Mouse (Mus musculus) frontal cortex, adult 2 months (tissue): ENCODE data around the gene Nars2. TPM values are rescaled to one million over a fixed set of nuclear protein-coding genes. Genes with fewer than 3 reads are reported as not detected.
"Not testable (repeated sequence)": the region's sequence is repeated elsewhere in the genome, so short reads cannot be mapped to it uniquely, and the experiment has no call there.

Source experiments
- DNase-seq, 2 experiments: peaks; one replicate each; pipeline ENCODE4 v3.0.0; 2022; ENCODE audit warnings: low spot score in 1 of 2; ENCODE audit errors: extremely low spot score in 1 of 2
- polyA plus RNA-seq: library from polyadenylated mRNA; depleted of rRNA; stranded (reverse); fragments of >200 nt; gene quantifications from 2 replicates; pipeline ENCODE4 v1.2.3, GENCODE M21; 2012; rRNA removed

Gene Nars2
- 9.7 and 10.1 TPM in 2 replicates for polyA plus RNA-seq

GRCm38 (mm10) chr7:96951281-96952051 lies at the start of gene Nars2:
Nars2 (plus strand) TSS chr7:96951505.
- DNase-seq, result peak; percentile 87 to 92

GRCm38 (mm10) chr7:96902183-96902582 lies 49.1 kb upstream of the Nars2 start:
- DNase-seq, result no peak

- peak in 1 of 2 experiments; percentile 25 for DNase-seq
Observed at GRCm38 (mm10) chr7:96903088-96903985, 48.0 kb upstream of the Nars2 start.

GRCm38 (mm10) chr7:96904442-96904841 lies 46.9 kb upstream of the Nars2 start:
- DNase-seq, result no peak

GRCm38 (mm10) chr7:96904936-96905335 lies 46.4 kb upstream of the Nars2 start:
- DNase-seq, result no peak

- no peak for DNase-seq
Observed at GRCm38 (mm10) chr7:96905422-96905821, 45.9 kb upstream of the Nars2 start.

DNA sequence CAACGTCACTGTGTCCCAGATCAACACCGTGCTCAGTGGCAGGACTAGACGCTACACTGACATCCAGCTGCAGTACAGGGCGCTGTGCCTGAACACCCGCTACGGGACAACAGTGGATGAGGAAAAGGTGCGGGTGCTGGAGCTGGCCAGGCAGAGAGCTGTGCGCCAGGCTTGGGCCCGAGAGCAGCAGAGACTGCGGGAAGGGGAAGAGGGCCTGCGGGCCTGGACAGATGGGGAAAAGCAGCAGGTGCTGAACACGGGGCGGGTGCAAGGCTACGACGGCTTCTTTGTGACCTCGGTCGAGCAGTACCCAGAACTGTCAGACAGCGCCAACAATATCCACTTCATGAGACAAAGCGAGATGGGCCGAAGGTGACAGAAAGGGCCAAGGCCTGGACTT lies 45.1 kb upstream of the Nars2 start:
- no peak for DNase-seq

GRCm38 (mm10) chr7:96907971-96908680 lies 43.2 kb upstream of the Nars2 start:
- no peak for DNase-seq

- no peak for DNase-seq
Observed at GRCm38 (mm10) chr7:96909856-96910255, 41.4 kb upstream of the Nars2 start.

DNA sequence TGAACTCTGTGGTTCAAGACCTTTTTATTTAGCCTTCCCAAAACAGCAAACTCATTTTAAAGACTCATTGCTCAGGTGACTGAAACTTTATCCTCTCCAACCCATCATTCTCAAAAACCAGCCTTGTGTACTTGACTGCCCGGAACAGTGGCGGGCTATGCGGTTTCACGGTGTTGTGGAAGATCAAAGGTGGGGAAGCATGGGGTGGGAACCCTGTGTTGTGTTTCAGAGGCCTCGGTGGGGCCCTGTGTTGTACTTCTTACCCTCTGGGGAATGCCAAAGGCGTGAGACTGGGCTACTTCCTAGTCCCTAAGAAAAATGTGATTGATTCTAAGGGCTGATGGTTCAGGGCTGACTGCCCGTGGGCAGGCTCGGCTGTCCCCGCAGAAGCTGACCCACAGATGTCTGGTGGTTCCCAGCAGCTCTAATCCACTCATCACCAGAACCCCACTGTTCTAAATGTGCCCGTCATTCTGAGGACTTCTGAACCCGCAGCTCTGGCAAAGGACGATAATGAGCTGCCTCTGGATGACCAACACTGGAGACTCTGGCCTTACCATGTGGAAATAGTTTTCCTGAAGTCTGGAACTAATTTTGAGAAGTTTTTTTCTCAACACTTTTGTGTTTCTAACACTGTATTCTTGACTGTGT lies 40.9 kb upstream of the Nars2 start:
- no peak for DNase-seq

- DNase-seq, result peak; percentile 78 to 93
Observed at GRCm38 (mm10) chr7:96914031-96914430, 37.3 kb upstream of the Nars2 start.

DNA sequence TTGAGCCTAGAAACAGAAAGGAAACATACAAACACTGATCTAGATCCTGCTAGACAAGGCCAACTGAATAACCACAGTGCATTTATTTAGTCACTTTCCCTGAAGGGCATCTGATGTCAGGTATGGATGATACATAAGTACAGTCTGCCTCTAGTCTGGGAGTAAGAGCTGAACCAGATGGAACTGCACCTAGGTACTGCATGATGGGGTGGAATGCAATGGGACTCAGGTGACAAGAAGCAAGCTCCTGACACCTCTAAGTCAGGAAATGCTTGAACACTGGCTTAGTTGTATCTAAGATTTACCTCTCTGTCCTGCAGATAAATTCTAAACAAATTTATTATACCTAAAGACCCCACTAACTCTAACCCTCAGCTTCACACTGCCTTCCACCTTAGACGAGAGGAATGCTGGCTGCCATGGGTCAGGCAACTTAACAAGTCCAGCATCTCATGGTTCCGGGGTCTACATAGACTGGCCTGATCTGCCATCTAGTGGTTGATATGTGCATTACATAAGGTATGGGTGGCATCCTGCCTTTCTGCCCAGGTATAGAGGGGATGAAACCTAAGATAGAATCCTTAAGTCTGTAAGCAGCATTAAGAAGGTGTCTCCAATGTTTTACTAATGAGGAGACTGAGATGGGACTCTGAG lies 35.7 kb upstream of the Nars2 start:
- DNase-seq, result peak in 1 of 2 experiments; percentile 88

DNA sequence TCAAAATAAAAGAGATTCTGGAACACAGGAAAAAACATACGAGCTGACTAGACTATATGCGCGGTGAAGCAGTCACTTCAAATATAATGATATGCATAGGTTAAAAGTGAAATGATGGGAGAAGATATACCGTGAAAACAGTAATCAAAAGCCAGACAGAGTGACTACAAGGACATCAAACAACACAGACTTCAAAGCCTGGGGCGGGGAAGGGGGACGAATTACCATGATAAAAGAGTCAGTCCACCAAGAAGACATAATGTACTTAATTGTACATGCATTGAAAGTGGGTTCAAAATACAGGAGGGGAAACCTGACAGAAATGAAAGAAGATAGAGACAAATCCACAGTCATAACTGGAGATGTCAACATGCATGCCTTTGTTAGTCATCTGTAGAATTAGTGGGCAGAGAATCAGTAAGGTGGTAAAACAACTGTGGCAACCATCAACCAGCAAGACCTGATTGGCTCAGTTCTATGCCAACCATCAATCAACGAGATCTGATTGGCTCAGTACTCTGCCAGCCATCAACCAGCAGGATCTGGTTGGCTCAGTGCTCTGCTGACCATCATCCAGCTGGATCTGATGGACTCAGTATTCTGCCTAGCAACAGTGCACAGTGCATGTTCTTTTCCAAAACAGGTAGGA lies 30.7 kb upstream of the Nars2 start:
- no peak for DNase-seq

- no peak for DNase-seq
Observed at GRCm38 (mm10) chr7:96922927-96923326, 28.4 kb upstream of the Nars2 start.

- no peak for DNase-seq
Observed at GRCm38 (mm10) chr7:96943715-96944377, 7.5 kb upstream of the Nars2 start.

- DNase-seq, result not testable (repeated sequence)
Observed at GRCm38 (mm10) chr7:96946501-96946900, 4.8 kb upstream of the Nars2 start.

DNA sequence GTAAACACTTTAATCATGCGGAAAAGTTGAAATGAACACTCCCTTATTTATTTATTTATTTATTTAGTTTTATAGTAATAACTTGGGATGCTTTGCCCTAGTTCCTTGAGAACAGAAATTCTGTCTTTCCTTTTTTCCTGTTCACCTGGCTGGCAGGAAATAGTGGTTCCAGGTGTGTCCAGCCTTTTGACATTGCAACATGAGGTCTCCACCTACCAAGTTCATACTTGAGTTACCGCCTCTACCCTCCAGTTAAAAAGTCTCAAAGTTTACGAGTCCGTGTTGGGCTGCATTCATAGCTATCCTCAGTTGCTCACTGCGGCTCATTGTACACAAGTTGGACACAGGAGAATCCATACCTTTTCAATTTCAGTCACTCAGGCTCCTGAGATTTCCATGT lies 789 bp downstream of the Nars2 start:
- DNase-seq, result no peak

DNA sequence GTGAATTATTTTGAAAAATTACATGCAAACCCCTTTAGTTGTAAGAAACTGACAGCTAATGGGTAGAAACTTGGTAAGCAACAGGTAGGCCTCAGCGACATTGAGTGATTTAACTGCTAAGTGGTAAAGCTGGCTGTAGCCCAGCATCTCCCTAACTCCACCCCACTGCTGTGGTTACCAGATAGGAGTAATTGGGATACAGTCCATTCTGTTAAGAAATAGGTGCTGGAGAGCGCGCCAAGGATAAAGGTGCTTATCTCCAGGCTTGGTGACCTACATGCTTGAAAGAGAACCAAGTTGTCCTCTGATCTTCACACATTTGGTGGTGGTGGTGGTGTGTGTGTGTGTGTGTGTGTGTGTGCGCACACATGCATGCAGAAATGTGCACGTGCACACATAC lies 7.9 kb downstream of the Nars2 start:
- no peak for DNase-seq

- no peak for DNase-seq
Observed at GRCm38 (mm10) chr7:96967188-96967587, 15.9 kb downstream of the Nars2 start.
